Mouse (Mus musculus): ENCODE measurements around the gene Pltp. TPM values are rescaled to one million over a fixed set of nuclear protein-coding genes. Genes with fewer than 3 reads are reported as not detected.
"Not testable (repeated sequence)": the region's sequence is repeated elsewhere in the genome, so short reads cannot be mapped to it uniquely, and the experiment has no call there.

Pltp gene
- total RNA-seq, 1 experiment from 2014 or later, result 16.2 TPM

- DNase-seq, result peak; percentile 92
Observed at GRCm38 (mm10) chr2:164804533-164805331, 52.8 kb downstream of the Pltp start, which contains the start of the genes Acot8 and Zswim3. Acot8 (minus strand) TSS chr2:164804882. Zswim3 (plus strand) TSS chr2:164805098.

GRCm38 (mm10) chr2:164803921-164804313, 53.6 kb downstream of the Pltp start:
- DNase-seq, result no peak

- no peak for DNase-seq
Observed at GRCm38 (mm10) chr2:164803201-164803920, 54.1 kb downstream of the Pltp start.

- no peak for DNase-seq
Observed at GRCm38 (mm10) chr2:164800252-164801004, 57.1 kb downstream of the Pltp start.

- not testable (repeated sequence) for DNase-seq
Observed at GRCm38 (mm10) chr2:164798554-164798953, 59.0 kb downstream of the Pltp start.

- no peak for DNase-seq
Observed at GRCm38 (mm10) chr2:164795868-164796267, 61.6 kb downstream of the Pltp start.

GRCm38 (mm10) chr2:164794293-164794692, 63.2 kb downstream of the Pltp start:
- DNase-seq, result peak; percentile 89

- no peak for DNase-seq
Observed at GRCm38 (mm10) chr2:164793772-164794171, 63.7 kb downstream of the Pltp start.

- DNase-seq, result peak; percentile 54
Observed at GRCm38 (mm10) chr2:164793236-164793635, 64.3 kb downstream of the Pltp start.

- no peak for DNase-seq
Observed at GRCm38 (mm10) chr2:164792400-164793190, 64.9 kb downstream of the Pltp start.

GRCm38 (mm10) chr2:164791841-164792261, 65.7 kb downstream of the Pltp start:
- DNase-seq, result no peak

GRCm38 (mm10) chr2:164790451-164790850, 67.1 kb downstream of the Pltp start:
- DNase-seq, result no peak

Other genes starting within 250 kb of the Pltp start
- gene Wfdc6b, start 244.2 kb downstream of the Pltp start, total RNA-seq (2021), result not detected in 2 replicates
- gene Wfdc8, start 244.1 kb downstream of the Pltp start, total RNA-seq (2021), result not detected in 2 replicates
- gene Wfdc16, start 218.9 kb downstream of the Pltp start, total RNA-seq (2021), result not detected in 2 replicates
- gene Wfdc10, start 201.7 kb downstream of the Pltp start, total RNA-seq (2021), result not detected in 2 replicates
- not detected in 2 replicates for gene Wfdc9, start 201.1 kb downstream of the Pltp start, total RNA-seq (2021)
- gene Wfdc11, start 183.6 kb downstream of the Pltp start, total RNA-seq (2021), result not detected in 2 replicates
- not detected in 2 replicates for gene Wfdc13, start 172.6 kb downstream of the Pltp start, total RNA-seq (2021)
- not detected in 2 replicates for gene Spint4, start 159.2 kb downstream of the Pltp start, total RNA-seq (2021)
- gene Spint5, start 142.4 kb downstream of the Pltp start, total RNA-seq (2021), result not detected in 2 replicates
- 0.39 and 0.57 TPM in 2 replicates for gene Wfdc3, start 111.8 kb downstream of the Pltp start, total RNA-seq (2021)
- gene Dnttip1, start 111.7 kb downstream of the Pltp start, total RNA-seq (2021), result 43.5 and 45.3 TPM in 2 replicates
- gene Ube2c, start 87.8 kb downstream of the Pltp start, total RNA-seq (2021), result 9.9 and 14.1 TPM in 2 replicates
- gene Tnnc2, start 77.7 kb downstream of the Pltp start, total RNA-seq (2021), result not detected in 2 replicates
- gene Snx21, start 71.9 kb downstream of the Pltp start, total RNA-seq (2021), result 36.6 and 50.0 TPM in 2 replicates
- gene Acot8, start 52.8 kb downstream of the Pltp start, total RNA-seq (2021), result 28.9 and 36.0 TPM in 2 replicates
- 4.3 and 5.5 TPM in 2 replicates for gene Zswim3, start 52.6 kb downstream of the Pltp start, total RNA-seq (2021)
- gene Zswim1, start 35.0 kb downstream of the Pltp start, total RNA-seq (2021), result 11.9 and 14.2 TPM in 2 replicates
- gene Spata25, start 29.2 kb downstream of the Pltp start, total RNA-seq (2021), result not detected in 2 replicates
- 108 and 121 TPM in 2 replicates for gene Ctsa, start 24.8 kb downstream of the Pltp start, total RNA-seq (2021)
- gene Neurl2, start 24.3 kb downstream of the Pltp start, total RNA-seq (2021), result 1.3 and 2.2 TPM in 2 replicates
- 46.6 and 60.9 TPM in 2 replicates for gene Pcif1, start 21.6 kb upstream of the Pltp start, total RNA-seq (2021)
- 21.2 and 23.9 TPM in 2 replicates for gene Zfp335, start 54.0 kb upstream of the Pltp start, total RNA-seq (2021)
- gene Mmp9, start 83.1 kb upstream of the Pltp start, total RNA-seq (2021), result 0.33 and 0.43 TPM in 2 replicates
- 7.2 and 10.6 TPM in 2 replicates for gene Slc12a5, start 103.1 kb upstream of the Pltp start, total RNA-seq (2021)
- 34.1 and 46.2 TPM in 2 replicates for gene Ncoa5, start 177.2 kb upstream of the Pltp start, total RNA-seq (2021)
- 2.1 and 3.9 TPM in 2 replicates for gene Cd40, start 197.9 kb upstream of the Pltp start, total RNA-seq (2021)
- not detected in 2 replicates for gene 1700025C18Rik, start 233.0 kb upstream of the Pltp start, total RNA-seq (2021)